Mouse (Mus musculus) T-helper 17 cell (primary cell): ENCODE measurements around the gene Dhcr24.

Source experiments
- in situ Hi-C, 2 experiments: fragments of 300-600 bp; cut with MboI, MseI; formaldehyde crosslinking; loops; 1 replicate in 1 of 2; 2 replicates in 1 of 2; pipeline ENCODE4 v1.15.1; 2025; ENCODE audit warnings: high pct_unique_total_duplicates in 2 of 2

Gene Dhcr24

GRCm38 (mm10) chr4:106599415-106599814 lies 38.6 kb downstream of the Dhcr24 start:
- in situ Hi-C loops, result no loop called here

- in situ Hi-C loops, result no loop called here
These were observed 39.9 kb downstream of the Dhcr24 start for GRCm38 (mm10) chr4:106600770-106601169.

- in situ Hi-C loops, result no loop called here
These were observed 46.1 kb downstream of the Dhcr24 start for GRCm38 (mm10) chr4:106606639-106607554.

- in situ Hi-C loops, result no loop called here
These were observed 47.1 kb downstream of the Dhcr24 start for GRCm38 (mm10) chr4:106607905-106608304.

DNA sequence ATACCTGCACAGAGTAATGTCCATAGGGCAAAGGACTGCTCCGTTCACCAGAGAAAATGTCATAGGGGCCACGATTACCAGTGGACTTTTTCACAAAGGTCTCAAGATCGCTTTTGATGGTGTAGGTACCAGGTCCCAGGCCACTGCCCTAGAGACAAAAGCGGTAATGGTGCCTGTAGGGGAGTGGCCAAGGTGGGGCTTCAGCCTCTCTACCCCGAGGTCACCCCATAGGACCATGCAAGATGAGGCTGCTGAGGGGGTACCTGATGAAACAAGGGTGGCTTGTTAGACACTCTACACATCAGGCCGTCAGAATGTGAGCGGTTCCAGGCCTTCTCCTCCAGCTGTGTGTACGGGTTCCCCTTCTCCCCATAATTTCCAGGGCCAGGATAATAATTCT lies 52.3 kb downstream of the Dhcr24 start:
- in situ Hi-C loops, result no loop called here

GRCm38 (mm10) chr4:106613560-106613959 lies 52.7 kb downstream of the Dhcr24 start:
- in situ Hi-C loops, result no loop called here

DNA sequence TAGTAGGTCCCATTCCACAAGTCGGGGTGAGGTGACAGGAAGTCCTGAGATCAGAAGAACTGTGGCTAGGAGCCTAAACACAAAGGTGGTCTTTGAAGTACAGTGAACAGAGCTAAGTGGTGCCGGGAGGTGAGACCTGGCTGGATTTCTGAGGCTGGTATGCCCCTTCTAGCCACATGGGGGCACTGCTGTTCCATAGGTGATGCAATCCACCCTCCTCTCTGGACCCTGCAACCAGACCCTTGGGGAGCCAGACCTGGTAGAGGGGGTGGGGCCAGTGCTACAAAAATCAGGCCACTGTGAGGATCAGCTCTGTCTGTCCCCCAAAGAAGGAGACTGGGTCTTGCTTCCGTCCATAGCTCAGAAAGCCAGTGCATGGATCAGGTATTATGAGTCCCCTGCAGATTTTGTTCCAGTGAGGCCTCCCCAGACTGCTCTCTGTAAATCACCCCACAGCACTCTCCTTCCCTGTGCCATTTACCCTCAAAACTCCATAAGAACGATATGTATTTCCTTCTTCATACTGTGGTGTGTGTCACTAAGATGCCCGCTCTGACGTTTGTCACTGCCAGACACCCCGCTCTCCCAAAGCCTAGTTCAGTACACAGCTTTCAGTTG lies 53.5 kb downstream of the Dhcr24 start:
- in situ Hi-C loops, result no loop called here

- in situ Hi-C loops, result no loop called here
These were observed 54.0 kb downstream of the Dhcr24 start for GRCm38 (mm10) chr4:106614881-106615280.

DNA sequence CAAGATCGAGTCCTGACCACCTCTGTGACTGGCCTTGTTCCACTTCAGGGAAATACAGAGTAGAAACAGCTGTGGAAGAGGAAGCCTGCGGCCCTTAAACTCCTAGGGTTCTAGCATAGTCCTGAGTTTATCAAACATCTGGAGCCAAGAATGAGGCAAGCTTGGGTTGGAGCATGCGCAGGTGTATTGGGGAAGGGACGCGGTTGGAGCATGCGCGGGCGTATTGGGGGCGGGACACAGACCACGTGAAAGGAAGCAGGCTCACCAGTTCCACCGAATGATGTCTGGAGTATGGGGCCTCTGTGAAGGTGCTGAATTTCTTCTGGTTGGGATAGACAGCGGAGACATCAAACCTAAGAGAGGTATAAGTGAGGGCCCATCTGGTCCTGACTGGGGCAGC lies 54.8 kb downstream of the Dhcr24 start:
- in situ Hi-C loops, result no loop called here

GRCm38 (mm10) chr4:106617056-106617455 lies 56.2 kb downstream of the Dhcr24 start, which contains the start of gene Lexm:
Gene Lexm, minus strand, starts transcription at chr4:106617241.
- in situ Hi-C loops, result no loop called here

GRCm38 (mm10) chr4:106618898-106619297 lies 58.1 kb downstream of the Dhcr24 start:
- in situ Hi-C loops, result no loop called here

DNA sequence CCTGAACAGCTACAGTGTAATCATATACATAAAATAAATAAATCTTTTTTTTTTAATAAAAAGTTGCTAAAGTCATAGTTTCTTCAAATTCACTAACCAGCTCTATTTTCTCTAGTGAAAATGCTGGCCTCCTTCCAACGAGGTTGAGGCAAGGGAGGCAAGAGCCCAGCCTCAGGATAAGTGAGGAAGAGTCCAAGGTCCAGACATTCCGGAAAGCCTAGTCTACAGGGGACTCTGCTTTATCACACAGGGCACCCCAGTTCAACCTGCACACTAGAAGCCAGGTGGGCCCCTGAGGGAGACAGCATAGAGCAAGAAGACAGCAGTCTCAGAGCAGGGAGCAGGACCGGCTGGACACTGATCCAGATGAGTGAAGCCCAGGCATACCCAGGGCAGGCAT lies 60.6 kb downstream of the Dhcr24 start:
- in situ Hi-C loops, result no loop called here

GRCm38 (mm10) chr4:106622030-106622493 lies 61.2 kb downstream of the Dhcr24 start, which contains the start of gene Ttc22:
Gene Ttc22, plus strand, starts transcription at chr4:106622432.
- in situ Hi-C loops, result no loop called here

DNA sequence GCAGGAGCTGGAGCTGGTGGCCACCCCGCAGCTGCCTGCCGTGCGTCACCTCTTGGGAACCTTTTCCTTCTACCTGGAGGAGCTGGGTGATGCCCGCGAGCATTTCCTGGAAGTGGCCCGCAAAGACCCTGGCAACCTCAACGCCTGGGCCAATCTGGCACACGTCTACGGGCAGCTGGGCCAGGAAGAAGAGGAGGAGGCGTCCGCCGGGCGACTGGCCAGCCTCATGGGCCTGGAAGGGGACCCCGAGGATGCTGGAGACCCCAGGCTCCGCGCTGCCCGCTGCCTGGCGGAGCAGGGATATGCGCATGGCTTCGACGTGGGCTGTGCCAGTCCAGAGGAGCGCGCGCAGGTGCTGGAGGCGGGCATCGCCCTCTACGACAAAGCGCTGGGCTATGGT lies 61.9 kb downstream of the Dhcr24 start:
- in situ Hi-C loops, result no loop called here

GRCm38 (mm10) chr4:106624271-106624670 lies 63.4 kb downstream of the Dhcr24 start:
- in situ Hi-C loops, result no loop called here

DNA sequence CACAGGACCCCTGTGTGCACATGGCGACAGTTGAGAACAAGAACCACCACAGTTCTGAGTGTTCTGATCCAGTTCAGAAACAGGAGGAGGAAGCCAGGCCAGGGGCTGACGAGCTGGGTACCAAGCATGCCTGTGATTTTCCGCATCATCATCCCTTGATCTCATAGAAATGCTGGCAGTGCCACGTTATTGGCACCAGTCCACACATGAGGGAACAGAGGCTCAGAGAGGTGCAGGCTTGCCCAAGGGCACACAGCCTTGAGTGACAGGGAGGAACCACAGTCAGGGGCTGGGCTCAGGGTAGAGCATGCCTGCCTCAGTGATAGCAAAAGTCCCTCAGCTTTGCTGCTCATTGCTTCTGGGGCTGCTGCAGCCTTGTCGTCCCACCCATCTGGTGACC lies 67.0 kb downstream of the Dhcr24 start:
- in situ Hi-C loops, result no loop called here

DNA sequence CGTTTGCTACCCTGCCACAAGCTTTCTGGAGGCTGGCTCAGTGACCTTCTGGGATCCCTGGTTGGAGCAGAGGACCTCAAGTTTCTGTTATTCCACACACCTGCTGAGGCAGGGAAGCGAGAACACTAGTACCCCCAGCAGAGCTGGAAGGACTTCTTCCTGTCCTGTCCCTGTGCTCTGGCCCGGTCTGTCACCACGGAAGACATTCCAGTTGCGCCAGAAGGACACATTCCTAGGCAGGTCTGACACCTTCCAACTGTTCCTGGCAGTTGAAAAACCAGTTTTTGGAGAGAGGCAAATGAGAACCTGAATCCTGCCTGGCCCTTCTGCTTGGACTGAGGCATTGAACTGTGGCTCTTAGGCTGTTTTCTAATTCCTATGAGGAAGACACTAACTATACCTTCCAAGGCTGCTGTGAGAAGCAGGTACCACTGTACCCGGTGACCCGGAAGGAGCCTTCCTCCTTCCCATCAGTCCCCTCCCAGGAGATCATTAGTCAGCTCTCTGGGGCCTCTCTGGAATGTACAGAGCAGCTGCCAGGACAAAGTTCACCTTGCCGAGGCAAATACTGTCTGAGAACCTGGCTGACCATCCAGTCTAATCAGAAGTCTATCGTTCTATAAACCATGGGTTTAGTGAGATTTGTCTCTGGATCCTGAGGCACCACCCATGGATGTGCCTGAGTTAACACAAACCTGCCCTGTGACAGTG lies 68.0 kb downstream of the Dhcr24 start:
- in situ Hi-C loops, result no loop called here

DNA sequence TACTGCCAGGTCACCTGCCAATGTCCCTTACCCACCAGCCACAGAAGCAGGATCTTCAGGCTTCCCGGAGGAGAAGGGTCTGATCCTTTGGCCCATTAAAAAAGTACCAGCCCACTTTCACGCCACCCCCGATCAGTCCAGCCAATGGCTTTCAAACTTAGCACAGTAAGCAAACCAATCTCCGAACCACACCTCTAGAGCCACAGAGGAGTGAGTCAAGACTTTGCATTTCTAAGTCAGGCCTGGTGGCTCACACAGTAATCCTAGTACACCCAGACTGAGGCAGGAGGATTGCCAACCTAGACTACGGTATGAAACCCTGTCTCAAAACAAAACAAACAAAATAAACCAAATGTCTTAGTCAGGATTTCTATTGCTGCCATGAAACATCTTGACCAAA lies 68.5 kb downstream of the Dhcr24 start:
- in situ Hi-C loops, result no loop called here

DNA sequence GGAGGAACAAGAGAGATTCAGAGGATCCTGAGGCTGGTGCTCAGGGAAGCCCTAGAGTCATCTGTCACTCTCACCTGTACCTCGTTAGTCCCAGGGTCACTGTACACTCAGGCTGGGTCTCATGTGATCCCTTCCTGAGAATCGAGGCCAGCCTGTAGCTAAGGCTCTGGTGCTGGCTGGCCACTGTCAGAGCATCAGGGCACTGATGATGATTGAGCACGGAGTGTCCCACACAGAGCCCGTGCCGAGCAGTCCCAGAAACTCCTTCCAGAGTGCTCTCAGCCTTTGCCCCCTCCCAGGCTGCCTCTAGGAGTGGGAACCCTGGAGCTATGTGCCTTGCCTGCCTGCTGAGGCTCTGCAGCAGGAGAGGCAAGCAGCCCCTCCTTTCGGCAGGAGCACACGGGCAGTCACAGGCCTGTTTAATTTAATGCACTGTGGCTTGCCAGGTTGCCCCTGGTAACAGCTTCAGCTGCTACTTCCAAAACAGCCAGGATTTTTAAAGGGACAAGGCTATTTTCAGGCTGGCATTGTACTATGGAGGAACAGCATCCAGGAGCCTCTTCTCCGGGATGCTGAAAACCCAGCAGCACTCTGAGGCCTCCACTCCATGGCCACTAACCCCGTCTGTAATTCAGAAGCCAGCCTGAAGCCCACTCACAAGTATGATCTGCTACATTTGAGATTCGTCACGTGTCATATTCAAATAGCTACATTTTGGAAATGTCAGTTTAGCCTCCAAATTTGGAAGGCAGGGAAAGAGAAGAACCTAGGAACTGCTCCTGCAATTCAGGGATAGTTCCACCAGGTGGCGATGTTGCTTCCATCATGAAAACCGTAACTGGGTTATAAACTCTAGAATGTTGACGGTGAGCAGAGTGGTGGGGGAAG lies 69.7 kb downstream of the Dhcr24 start:
- in situ Hi-C loops, result loop anchor here (5.0 kb wide), 1 partner anchor 77 kb away; no protein-coding TSS in a partner anchor

DNA sequence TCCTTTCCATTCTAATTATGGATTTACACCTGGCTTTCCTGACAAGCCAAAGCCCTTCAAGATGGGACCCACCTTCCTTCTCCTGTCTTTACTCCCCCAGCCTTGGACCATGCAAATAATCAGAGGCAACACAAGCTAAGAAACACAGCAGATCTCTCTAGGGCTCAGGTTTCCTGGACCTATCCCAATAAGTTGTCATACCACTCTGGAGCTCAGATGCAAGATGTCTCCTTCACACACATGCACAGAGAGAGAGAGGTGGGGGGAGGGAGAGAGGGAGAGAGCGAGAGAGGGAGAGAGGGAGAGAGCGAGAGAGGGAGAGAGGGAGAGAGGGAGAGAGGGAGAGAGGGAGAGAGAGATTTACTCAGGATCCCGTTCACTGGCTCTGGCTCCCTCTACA lies 71.5 kb downstream of the Dhcr24 start:
- in situ Hi-C loops, result loop anchor here (5.0 kb wide), 1 partner anchor 75 kb away; no protein-coding TSS in a partner anchor
